Mouse (Mus musculus) brain, embryonic 14.5 days (tissue): ENCODE measurements around the gene Sergef.

Experiments
- CTCF ChIP-seq: fragments of 200-500 bp; IDR thresholded peaks from 2 replicates; pipeline ENCODE4 v1.5.1; 2012; ENCODE audit warnings: inconsistent platforms, mild to moderate bottlenecking, moderate library complexity, borderline replicate concordance; ENCODE audit not compliant: insufficient read depth, insufficient read length; ENCODE audit errors: extremely low read depth
- POLR2A ChIP-seq: fragments of 200-500 bp; IDR thresholded peaks from 2 replicates; pipeline ENCODE4 v1.6.1; 2012; ENCODE audit warnings: mild to moderate bottlenecking, inconsistent platforms, borderline replicate concordance; ENCODE audit not compliant: poor library complexity, insufficient read depth, insufficient read length, severe bottlenecking; ENCODE audit errors: extremely low read depth

DNA sequence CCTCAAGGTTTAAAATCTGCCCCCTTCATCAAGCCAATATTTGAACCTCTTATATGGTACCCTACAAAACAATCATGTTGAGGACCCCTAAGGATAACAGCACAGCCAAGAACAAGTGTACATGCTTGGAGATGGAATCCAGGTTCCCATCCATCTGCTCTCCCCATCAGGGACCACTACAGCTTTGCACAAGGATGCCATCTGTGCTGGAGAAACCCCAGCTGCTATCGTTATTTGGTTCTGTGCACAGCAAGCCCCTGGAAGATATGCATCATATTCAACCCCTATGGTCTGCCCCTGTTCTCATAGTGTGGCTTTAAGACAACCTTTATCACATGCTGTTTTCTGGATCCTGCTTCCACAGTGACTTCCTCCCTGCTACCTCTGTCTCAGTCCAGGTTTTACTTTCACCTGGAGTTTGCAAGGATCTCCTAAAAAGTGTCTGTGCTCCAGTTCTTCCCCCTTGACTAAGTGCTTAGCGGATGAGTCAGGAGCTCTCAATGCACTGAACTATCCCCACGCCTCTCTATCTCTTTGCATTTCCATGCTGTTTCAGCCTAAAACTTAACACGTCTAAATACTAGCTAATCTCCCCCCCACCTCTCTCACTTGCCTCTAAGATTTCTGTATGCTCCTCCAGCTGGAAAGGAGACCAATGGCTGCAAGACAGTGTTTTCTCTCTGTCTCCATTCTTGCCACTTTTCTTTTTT is 9.0 kb upstream of the Sergef start:
- no peak for TF ChIP-seq CTCF
- no peak for TF ChIP-seq POLR2A
